Mouse (Mus musculus) neural tube, embryonic 10.5 days (tissue): Measurements from ENCODE around the gene Cavin3.
"Not testable (repeated sequence)": the region's sequence is repeated elsewhere in the genome, so short reads cannot be mapped to it uniquely, and the experiment has no call there.

Experiments
- DNase-seq: peaks from one replicate; pipeline ENCODE4 v3.0.0-alpha.2; 2017; ENCODE audit warnings: low spot score; ENCODE audit errors: extremely low spot score

Gene Cavin3

GRCm38 (mm10) chr7:105480561-105481504 lies 1.3 kb downstream of the Cavin3 start:
- peak; percentile 27 for DNase-seq

GRCm38 (mm10) chr7:105480081-105480480 lies 2.0 kb downstream of the Cavin3 start:
- no peak for DNase-seq

- DNase-seq, result no peak
Observed at GRCm38 (mm10) chr7:105479232-105479631, 2.9 kb downstream of the Cavin3 start.

- DNase-seq, result no peak
Observed at GRCm38 (mm10) chr7:105478344-105478743, 3.8 kb downstream of the Cavin3 start.

- peak; percentile 19 for DNase-seq
Observed at GRCm38 (mm10) chr7:105477841-105478240, 4.3 kb downstream of the Cavin3 start.

- DNase-seq, result no peak
Observed at GRCm38 (mm10) chr7:105477433-105477700, 4.7 kb downstream of the Cavin3 start.

- DNase-seq, result no peak
Observed at GRCm38 (mm10) chr7:105476683-105477432, 5.2 kb downstream of the Cavin3 start.

GRCm38 (mm10) chr7:105475396-105475949 lies 6.6 kb downstream of the Cavin3 start:
- no peak for DNase-seq

- DNase-seq, result no peak
Observed at GRCm38 (mm10) chr7:105474771-105475315, 7.3 kb downstream of the Cavin3 start.

GRCm38 (mm10) chr7:105472607-105473006 lies 9.5 kb downstream of the Cavin3 start:
- DNase-seq, result no peak

- not testable (repeated sequence) for DNase-seq
Observed at GRCm38 (mm10) chr7:105465505-105465904, 16.6 kb downstream of the Cavin3 start.

- no peak for DNase-seq
Observed at GRCm38 (mm10) chr7:105458546-105458945, 23.6 kb downstream of the Cavin3 start.

GRCm38 (mm10) chr7:105453345-105453744 lies 28.8 kb downstream of the Cavin3 start:
- not testable (repeated sequence) for DNase-seq

GRCm38 (mm10) chr7:105445076-105445475 lies 37.0 kb downstream of the Cavin3 start:
- no peak for DNase-seq

- no peak for DNase-seq
Observed at GRCm38 (mm10) chr7:105441426-105441825, 40.7 kb downstream of the Cavin3 start.

GRCm38 (mm10) chr7:105437979-105438772 lies 43.9 kb downstream of the Cavin3 start:
- DNase-seq, result no peak

- no peak for DNase-seq
Observed at GRCm38 (mm10) chr7:105434798-105435197, 47.3 kb downstream of the Cavin3 start.

- DNase-seq, result no peak
Observed at GRCm38 (mm10) chr7:105433859-105434258, 48.2 kb downstream of the Cavin3 start.

GRCm38 (mm10) chr7:105432058-105432457 lies 50.0 kb downstream of the Cavin3 start:
- no peak for DNase-seq
